Mouse (Mus musculus) CH12F3 (cell line): ENCODE results near the gene Boc.

Experiments
- in situ Hi-C: fragments of 300-500 bp; cut with MboI; formaldehyde crosslinking; loops from 2 replicates; pipeline ENCODE4 v1.14.3; 2020; ENCODE audit warnings: low sequenced_read_pairs

Gene Boc

DNA sequence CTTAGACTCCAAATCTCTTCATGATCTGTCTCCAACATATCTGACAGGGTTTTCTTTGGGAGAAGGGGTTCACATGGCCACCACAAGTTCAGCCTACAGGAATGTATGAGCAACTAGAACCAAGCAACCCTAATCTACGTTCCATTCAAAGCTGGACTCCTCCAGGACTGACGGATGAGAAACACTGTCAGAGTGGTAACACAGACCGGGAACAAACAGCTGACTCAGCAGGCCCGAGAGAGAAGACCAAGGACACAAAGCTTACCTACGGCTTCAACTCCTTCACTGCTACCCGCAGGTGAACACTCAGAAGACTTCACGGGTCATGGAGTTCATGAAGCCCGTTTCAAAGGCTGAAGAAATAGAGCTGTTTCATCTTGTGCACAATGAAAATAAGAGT lies 4.8 kb downstream of the Boc start:
- in situ Hi-C loops = no loop called here

DNA sequence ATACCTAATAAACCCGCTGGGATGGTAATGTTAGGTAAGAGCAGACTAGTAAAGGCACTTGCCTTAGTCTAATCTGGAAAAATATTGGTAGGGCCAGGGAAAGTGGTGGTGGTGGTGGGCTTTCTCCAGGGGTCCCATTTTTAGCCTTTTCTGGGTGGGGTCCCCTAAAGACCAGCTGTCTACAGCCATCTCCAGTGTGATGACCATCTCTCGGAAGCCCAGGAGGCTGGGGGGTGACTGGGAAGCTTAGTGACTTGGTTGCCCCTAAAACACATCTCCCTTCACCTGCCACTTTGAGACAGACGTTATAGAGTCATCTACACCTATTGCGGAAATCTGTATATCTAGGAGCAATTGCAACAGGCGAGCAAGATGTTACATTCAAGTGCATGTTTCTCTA lies 6.0 kb downstream of the Boc start:
- in situ Hi-C loops = no loop called here

DNA sequence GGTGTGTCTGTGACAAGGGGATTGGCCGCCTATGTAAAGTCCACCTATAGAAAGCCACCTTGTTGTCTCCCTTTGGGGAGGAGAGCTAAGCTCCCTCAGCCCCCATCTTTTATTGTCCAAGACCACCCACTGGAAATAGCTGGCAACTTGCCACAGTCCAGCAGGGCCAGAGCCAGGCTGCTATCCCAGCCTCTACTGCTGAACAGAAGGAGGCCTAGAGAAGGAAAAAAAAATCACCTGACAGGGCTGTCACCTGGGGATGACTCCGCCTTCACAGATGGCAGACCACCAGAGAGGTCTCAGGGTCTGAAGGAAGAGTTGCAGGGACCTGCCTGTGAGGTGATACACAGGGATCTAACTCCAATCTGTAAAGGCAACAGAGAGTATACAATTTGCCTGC lies 6.7 kb downstream of the Boc start:
- in situ Hi-C loops = no loop called here

DNA sequence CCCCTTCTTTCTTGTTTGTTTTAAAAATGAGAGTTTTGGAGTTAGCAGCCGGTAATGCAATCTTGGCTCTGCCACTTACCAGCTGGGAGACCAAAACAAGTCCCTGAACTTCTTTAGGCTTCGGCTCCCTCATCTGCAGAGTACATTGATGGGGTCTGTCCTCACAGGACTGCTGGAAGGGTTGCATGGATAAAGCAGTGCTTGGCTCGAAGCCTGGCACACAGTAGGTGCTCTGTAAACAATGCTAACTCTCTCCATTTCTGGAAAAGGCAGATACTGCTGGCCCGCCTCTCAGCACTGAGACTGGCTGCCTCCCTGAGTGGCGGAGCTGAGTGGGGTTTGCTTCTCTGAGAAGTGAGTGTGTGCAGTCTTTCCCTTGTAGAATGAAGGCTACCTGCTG lies 7.2 kb downstream of the Boc start:
- in situ Hi-C loops = no loop called here

DNA sequence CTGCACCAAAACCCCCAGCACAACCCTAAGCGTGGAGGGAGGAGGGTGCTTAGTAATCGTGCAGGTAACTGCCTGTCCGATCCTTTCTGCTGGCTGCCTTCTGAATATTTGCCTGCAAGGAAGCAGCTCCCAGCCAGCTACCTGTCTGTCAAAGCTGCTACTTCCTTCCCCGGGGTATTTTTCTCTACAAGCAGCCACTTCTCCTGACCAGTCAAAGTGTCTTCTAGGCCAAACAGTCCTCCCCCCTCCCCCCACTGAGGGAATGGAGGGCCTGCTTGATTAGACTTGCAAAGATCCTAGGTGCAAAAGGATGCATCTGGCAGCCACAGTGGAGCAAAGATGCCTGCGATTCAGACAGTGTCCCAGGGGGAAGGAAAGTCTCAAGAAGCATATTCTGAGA lies 7.9 kb downstream of the Boc start:
- in situ Hi-C loops = no loop called here

DNA sequence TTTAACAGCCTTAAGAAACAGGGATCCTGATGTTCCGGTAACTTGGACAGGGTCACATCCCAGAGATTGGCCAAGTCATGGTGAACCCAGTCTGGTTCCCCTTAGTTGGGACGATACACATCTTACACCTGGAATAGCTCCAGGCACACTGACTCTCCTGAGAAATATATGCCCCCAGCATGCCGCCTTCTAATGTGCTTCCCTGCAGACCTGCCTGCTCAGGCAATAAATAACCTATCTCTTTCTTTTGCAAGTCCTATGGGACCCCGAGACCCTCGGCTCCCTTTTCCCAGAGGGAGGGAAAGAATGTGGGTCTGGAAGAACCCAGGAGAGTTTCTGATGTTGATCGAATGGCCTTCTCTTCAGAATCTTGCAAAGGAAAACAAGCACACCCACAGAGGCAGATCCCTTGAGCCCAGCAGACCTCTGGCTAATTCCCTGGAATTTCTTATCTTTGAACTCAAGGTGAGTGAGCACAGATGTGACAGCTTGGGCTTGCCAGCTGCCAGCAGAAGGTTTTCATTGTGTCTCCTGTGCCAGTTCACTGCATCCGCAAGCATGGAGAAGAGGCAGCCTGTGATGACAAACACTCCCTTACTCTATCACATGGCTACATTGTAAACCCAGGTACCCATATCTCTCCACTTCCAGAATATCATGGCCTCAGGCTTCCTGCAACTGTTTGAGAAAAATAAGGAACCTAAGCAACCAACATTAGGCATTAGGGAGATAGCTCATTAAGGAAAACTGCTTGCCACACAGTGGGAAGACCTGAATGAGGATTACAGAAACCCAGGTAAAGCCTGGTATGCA lies 8.6 kb downstream of the Boc start:
- in situ Hi-C loops = no loop called here

DNA sequence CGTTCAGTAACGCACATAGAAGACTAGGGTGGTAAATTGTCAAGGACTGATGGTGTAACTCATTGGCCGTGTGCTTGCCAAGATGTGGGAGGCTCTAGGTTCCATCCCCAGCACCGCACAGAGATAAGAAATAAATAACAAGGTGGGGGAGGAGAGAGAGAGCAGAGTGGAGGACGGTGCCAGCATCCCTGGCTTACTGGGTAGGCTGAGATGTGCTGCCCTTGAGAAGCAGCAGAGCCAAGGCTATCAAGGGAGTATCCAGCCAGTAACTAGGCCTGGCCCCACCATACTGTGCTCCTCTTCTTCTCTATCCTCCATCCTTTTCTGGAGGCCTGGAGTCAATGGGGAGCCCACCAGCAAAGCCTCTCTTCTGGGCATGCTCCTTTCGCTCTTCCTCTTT lies 9.3 kb downstream of the Boc start:
- in situ Hi-C loops = no loop called here

DNA sequence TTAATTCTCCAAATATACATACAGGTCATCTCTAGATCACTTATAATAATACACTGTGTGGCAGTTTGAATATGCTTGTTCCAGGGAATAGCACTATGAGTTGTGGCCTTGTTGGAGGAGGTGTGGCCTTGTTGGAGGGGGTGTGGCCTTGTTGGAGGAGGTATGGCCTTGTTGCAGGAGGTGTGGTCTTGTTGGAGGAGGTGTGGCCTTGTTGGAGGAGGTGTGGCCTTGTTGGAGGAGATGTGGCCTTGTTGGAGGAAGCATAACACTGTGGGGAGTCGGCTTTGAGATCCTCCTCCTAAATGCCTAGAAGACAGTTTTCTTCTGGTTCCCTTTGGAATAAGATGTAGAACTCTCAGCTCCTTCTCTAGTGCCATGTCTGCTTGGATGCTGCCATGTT lies 10.7 kb downstream of the Boc start:
- in situ Hi-C loops = no loop called here

DNA sequence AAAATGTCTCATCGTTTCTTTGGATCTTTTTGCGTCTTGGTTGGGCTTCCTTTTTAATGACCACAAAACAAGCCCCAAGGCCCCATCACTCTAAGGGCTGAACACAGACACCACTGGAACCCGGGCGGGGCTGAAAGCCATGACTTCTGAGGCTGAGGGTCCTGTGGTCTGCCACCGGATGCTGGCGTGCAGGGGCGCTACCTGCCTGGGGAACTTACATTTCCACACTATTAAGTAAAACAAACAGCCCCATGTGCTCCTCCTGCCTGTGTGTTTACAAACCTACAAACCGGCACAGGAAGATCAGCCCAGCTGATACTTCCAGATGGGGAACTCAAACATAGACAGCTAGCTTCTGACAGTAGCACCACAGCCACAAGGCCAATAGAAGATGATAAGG lies 11.9 kb downstream of the Boc start:
- in situ Hi-C loops = no loop called here

DNA sequence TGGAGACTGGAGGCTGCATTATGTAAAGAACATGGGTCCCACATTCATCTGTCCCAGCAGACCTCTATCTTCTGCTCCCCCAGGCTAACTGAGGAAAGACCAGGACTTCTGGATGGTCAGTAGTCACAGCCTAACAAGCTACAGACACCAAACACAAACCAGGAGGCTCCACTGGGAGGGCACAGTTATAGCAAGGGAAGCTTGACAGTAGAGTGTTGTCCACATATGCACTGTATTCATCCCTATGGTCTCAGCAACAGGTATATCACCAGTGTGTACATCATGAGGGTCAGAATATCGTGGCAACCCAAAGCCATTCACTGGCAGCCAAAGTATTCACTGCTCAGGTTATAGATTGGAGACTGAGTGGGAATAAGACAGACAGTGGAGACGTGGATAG lies 12.8 kb downstream of the Boc start:
- in situ Hi-C loops = no loop called here

DNA sequence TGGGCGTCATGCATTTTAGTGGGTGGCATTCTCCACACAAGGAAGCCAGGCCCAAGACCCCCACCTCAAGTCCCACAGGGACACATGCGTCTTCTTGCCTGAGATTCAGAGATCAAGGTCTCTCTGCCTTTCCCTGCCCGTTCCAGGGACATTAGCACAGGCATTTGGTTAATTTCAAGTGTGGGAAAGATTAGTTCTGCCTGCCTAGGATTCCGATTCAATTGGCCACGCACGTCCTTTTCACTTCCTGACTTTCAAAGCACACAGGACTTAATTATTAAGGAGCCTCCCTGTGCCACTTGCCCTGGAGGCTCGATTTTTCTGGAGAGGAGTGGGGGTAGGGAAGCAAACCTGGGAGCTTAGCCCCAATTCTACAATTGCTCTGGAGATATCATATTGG lies 13.5 kb downstream of the Boc start:
- in situ Hi-C loops = no loop called here

DNA sequence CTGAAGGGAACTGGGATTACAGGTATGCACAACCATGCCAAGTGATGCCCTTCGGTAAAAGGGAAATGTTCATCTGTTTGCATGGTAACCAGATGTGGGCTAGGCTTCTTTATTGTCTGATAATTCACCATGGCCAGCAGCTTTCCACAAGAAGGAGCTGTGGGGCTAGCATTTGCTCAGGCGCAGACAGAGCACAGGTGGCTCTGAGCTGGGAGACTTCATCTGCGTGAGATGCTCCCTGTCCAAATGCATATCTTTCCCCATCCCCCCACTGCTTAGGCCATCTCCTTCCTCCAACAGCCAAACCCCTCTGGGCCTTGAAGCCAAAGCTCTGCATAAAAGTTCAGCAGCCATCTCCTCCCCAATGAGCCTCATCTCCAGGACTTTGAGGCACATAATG lies 15.6 kb downstream of the Boc start:
- in situ Hi-C loops = no loop called here

DNA sequence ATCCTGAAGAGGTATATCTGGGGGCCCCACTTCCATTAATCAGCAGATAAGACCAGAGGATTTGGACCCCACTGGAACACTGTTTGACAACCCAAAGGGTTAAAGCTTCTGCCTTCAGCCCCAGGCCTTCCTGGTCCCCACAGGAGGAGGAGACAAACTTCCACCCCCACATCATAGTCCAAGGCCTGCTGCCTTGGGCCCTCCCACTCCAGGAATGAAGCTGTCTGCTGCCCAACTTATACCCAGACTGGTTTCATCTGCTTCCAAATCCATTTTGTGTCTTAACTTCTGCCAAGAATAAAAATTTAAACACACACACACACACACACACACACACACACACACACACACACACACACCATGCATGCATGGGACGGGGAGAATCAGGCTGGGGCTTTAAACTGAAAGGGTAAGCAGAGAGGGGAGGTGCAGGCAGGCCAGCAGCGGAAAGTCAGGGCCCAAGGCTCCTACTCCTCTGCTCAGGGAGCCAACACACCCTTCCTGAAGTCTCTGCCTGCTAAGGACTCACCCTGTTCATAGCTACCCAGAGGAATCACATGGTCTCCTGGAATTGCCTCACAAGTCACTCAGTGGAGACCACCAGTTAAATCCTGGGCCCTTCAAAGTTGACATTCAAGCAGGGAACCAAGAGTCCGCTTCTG lies 16.5 kb downstream of the Boc start:
- in situ Hi-C loops = no loop called here

DNA sequence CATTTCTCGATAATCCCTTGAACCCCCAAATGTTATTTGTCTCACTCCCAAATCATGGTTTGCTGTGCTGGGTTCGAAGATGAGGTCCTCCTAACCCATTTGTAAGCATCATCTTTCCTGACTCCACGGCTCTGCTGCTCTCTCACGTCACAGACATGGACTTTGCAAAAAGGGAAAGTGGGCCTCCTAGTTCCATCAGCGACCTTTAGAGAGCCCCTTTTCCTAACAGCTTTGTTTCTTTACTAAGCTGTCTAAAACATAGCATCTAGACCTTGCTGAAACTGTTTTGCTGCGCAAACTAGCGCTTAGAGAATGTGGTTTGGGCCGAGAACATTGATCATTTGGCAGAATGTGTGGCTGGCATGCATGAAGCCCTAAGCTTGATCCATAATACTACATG lies 19.1 kb downstream of the Boc start:
- in situ Hi-C loops = no loop called here

DNA sequence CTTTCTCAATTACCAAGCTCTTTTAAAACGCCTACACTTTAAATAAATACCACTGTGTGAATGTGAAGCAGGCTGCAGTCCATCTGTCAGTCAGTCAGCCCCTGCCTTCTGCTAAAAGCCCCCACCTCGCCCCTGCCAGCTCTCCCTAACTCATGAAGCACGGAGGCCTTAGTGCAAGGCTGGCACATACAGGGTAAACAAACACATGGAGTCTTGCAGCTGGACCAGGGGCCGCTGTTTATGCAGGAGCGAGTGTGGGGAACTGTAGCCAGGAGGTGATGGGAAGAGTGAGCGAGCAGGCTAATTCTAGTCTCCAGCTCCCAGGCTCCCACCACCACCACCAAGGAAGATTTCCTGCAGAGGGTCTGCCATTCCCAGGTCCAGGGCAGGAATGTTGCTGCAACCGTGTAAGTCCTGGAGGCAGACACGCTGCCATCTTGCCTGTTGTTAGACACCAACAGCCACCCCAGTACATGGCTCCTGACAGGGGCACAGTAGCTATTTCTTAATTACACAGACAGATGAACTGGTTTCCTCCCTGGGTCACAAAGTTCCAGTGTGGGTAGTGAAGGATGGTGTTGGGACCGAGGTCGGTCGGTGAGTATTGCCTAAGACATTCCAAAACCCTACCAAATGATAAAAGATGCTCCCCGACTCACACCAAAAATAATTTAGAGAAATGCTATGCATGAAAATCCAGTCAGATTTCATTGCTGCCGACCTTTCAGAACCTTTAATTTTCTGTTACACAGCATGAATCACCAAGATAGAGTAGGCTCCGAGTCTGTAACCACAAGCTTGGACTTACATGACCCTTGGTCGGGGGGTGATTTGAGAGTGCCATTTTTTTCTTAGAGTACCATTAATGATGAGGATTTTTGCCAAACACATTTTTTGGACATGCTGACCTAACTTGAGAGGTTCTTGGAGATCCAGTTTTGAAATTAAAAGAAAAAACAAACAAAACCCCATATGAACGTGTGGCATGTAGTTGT lies 20.0 kb downstream of the Boc start:
- in situ Hi-C loops = no loop called here

DNA sequence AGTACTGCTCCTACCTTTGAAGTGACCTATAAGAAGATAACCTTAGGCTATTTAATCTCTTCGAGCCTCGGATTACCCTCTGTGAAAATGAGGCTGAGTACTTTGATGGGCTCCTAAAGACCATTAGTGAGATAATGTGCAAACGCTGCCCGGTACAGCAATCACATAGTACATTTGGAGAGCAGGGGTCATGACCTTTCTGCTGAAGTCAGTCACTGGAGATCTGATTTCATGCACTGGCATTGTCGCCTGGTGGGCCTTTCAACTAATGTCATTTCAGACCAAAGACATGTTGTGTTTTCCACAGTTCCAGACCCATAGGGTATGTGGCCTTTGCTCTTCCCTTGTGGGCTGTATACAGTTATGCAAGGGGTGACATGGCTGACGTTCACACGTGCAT lies 24.6 kb downstream of the Boc start:
- in situ Hi-C loops = no loop called here

DNA sequence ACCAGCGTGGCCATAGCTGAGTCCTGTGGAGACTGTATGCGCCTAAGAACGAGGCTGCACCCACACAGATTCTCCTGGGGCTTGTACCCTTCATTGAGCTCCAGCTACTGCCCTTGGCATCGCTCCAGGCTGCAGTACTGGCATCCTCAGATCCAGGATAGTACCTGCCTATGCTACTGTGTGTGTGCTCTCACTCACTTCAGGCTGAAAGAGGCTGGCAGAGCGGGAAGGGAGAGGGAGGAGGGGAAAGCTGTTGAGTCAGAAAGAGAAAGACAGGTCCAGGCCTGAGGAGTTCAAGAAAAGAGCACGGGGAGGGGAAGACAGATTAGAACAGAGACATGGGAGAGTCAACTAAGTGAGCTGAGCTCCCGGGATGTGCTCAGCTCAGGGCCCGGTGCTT lies 25.2 kb downstream of the Boc start:
- in situ Hi-C loops = no loop called here

DNA sequence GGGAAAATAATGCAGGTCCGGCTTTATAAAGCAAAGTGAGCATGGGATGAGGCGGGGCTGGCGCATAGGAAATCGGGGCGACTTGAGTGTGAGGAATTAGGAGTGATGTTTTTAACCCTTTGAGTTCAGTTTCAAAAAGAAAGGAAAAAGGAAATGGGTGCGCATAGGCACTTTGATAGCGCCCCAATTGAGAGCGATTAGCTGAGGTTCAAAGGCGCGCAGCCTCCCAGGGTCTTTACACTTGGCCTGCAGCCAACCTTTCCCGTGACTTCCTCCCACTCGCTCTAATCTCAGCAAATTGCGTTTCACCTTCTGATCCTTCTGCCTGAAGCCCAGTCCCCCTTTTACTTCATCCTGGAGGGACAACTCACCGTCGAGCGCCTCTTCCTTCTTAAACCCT lies 25.8 kb downstream of the Boc start:
- in situ Hi-C loops = no loop called here

DNA sequence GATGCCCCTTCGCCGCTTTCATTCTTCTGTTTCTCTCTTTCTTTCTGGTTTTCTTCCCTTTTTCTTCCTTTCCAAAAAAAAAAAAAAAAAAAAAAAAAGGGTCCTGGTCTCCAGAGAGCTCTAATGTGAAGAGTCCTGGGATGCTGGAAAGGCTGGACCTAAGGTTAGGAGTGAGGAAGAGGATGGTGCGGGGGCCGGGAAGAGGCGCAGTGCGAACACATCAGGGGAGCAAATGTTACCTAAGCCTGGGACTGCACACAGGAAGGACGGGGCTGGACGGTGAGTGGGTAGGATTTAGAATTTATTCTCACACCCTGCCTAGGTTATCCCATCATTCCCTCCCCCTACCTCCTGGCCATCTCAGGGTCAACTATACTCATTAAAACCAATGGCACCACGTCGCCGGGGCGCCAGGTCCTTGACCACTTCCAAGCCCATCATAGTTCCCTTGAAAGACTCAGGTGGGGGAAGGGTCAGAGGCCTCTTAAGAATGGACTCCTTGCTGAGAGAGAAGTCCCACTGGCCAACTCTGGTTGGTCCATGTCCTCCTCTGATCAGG lies 27.4 kb downstream of the Boc start:
- in situ Hi-C loops = no loop called here

DNA sequence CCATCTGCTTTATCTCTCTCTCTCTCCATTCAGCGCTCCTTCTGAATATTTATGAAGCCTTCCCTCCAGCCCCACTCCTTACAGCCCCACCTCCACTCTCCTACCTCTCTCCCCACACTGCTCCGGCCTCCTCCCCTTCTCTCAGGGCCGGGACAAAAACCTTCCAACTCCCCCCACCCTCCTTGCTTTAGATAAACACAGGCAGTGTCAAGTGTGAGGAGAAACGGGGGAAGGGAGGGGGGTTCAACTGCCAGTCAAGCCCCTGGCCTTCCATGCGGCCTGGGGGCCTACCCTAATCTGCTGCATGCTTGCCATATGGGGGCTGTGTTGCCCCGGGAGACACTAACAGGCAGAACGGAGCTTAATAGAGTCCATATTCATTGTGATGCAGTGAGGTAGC lies 27.9 kb downstream of the Boc start:
- in situ Hi-C loops = no loop called here

DNA sequence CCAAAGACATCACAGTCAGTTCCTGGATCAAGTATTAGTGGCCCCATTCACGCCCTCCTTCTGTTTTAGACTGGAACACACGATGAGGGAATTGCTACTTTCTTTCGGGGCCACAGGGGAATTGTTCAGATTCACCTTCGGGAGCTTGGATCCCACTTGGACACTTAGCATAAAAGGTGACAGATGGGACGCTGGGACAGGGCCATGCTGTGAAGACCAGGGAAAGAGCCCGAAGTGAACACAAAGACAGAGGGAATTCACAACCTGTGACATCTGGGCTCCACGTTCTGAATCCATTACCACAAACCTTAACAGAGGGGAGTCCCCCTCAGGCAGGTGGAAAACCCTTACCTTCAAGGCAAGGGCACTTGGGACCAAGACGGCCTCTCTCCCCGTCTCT lies 28.5 kb downstream of the Boc start:
- in situ Hi-C loops = no loop called here
